Mouse (Mus musculus): Measurements from ENCODE around the gene Dpagt1.
"Not testable (repeated sequence)": the region's sequence is repeated elsewhere in the genome, so short reads cannot be mapped to it uniquely, and the experiment has no call there.

The Dpagt1 gene

GRCm38 (mm10) chr9:44341487-44341886 lies 15.7 kb downstream of the Dpagt1 start:
- DNase-seq: no peak

GRCm38 (mm10) chr9:44342173-44342572 lies 16.4 kb downstream of the Dpagt1 start:
- DNase-seq: no peak

- no peak for DNase-seq
Observed at GRCm38 (mm10) chr9:44342605-44343004, 16.8 kb downstream of the Dpagt1 start.

GRCm38 (mm10) chr9:44343290-44343689 lies 17.5 kb downstream of the Dpagt1 start:
- no peak for DNase-seq

GRCm38 (mm10) chr9:44343781-44344421 lies 18.1 kb downstream of the Dpagt1 start, which contains the start of gene Hmbs:
Gene Hmbs, minus strand, starts transcription at chr9:44344228.
- DNase-seq: peak; percentile 81 to 91

- no peak for DNase-seq
Observed at GRCm38 (mm10) chr9:44345570-44346433, 20.0 kb downstream of the Dpagt1 start.

- DNase-seq: no peak
Observed at GRCm38 (mm10) chr9:44347166-44347565, 21.3 kb downstream of the Dpagt1 start.

- DNase-seq: no peak
Observed at GRCm38 (mm10) chr9:44347621-44348020, 21.8 kb downstream of the Dpagt1 start.

- no peak for DNase-seq
Observed at GRCm38 (mm10) chr9:44348546-44348945, 22.7 kb downstream of the Dpagt1 start.

GRCm38 (mm10) chr9:44351396-44351795 lies 25.6 kb downstream of the Dpagt1 start:
- no peak for DNase-seq

- no peak for DNase-seq
Observed at GRCm38 (mm10) chr9:44352337-44352736, 26.5 kb downstream of the Dpagt1 start.

- DNase-seq: no peak
Observed at GRCm38 (mm10) chr9:44353142-44353541, 27.3 kb downstream of the Dpagt1 start.

- no peak for DNase-seq
Observed at GRCm38 (mm10) chr9:44357207-44357606, 31.4 kb downstream of the Dpagt1 start.

- peak; percentile 91 to 92 for DNase-seq
Observed at GRCm38 (mm10) chr9:44361190-44361917, 35.5 kb downstream of the Dpagt1 start, which contains the start of gene Vps11. Gene Vps11, minus strand, starts transcription at chr9:44361670.

- DNase-seq: not testable (repeated sequence)
Observed at GRCm38 (mm10) chr9:44361931-44362330, 36.1 kb downstream of the Dpagt1 start.

GRCm38 (mm10) chr9:44364480-44364879 lies 38.7 kb downstream of the Dpagt1 start:
- peak in 1 of 2 experiments; percentile 29 for DNase-seq

- no peak for DNase-seq
Observed at GRCm38 (mm10) chr9:44373386-44373785, 47.6 kb downstream of the Dpagt1 start.

- no peak for DNase-seq
Observed at GRCm38 (mm10) chr9:44376141-44376540, 50.3 kb downstream of the Dpagt1 start.

- not testable (repeated sequence) for DNase-seq
Observed at GRCm38 (mm10) chr9:44377335-44377734, 51.5 kb downstream of the Dpagt1 start.

- DNase-seq: no peak
Observed at GRCm38 (mm10) chr9:44378153-44378730, 52.4 kb downstream of the Dpagt1 start.

GRCm38 (mm10) chr9:44379054-44379834 lies 53.4 kb downstream of the Dpagt1 start, which contains the start of gene Hyou1:
Gene Hyou1, plus strand, starts transcription at chr9:44379490.
- DNase-seq: peak; percentile 99 to 100

GRCm38 (mm10) chr9:44379862-44380261 lies 54.0 kb downstream of the Dpagt1 start:
- DNase-seq: no peak
